Mouse (Mus musculus) brain, embryonic 14.5 days (tissue): ENCODE measurements around the gene Cebpa.

ENCODE experiments used
- CTCF ChIP-seq: fragments of 200-500 bp; IDR thresholded peaks from 2 replicates; pipeline ENCODE4 v1.5.1; 2012; ENCODE audit warnings: inconsistent platforms, mild to moderate bottlenecking, moderate library complexity, borderline replicate concordance; ENCODE audit not compliant: insufficient read depth, insufficient read length; ENCODE audit errors: extremely low read depth
- POLR2A ChIP-seq: fragments of 200-500 bp; IDR thresholded peaks from 2 replicates; pipeline ENCODE4 v1.6.1; 2012; ENCODE audit warnings: mild to moderate bottlenecking, inconsistent platforms, borderline replicate concordance; ENCODE audit not compliant: poor library complexity, insufficient read depth, insufficient read length, severe bottlenecking; ENCODE audit errors: extremely low read depth

GRCm38 (mm10) chr7:35145068-35145467, 26.0 kb downstream of the Cebpa start:
- TF ChIP-seq CTCF: no peak
- no peak for TF ChIP-seq POLR2A
